In the genomic region with DNA sequence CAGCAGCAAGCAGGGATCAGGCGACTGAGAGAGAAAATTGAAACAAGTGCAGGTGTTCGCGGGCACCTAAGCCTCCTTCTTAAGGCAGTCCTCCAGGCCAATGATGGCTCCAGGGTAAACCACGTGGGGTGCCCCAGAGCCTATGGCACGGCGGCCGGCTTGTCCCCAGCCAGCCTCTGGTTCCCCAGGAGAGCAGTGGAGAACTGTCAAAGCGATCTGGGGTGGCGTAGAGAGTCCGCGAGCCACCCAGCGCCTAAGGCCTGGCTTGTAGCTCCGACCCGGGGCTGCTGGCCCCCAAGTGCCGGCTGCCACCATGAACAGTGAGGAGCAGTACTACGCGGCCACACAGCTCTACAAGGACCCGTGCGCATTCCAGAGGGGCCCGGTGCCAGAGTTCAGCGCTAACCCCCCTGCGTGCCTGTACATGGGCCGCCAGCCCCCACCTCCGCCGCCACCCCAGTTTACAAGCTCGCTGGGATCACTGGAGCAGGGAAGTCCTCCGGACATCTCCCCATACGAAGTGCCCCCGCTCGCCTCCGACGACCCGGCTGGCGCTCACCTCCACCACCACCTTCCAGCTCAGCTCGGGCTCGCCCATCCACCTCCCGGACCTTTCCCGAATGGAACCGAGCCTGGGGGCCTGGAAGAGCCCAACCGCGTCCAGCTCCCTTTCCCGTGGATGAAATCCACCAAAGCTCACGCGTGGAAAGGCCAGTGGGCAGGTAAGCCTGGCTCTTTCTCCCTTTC, we compare ENCODE assay signal across 8 mouse cellular contexts. TPM values are rescaled to one million over a fixed set of nuclear protein-coding genes. Genes with fewer than 3 reads are reported as not detected.
DNase-seq lines count a peak whose midpoint lies in the region; ATAC-seq lines count a peak whose summit lies in the region.

A gene (plus strand): TSS at position 34 of the 747 bp plus-strand sequence.

- H3K9me3 ChIP-seq in heart, embryonic 16.5 days (replicated peaks; ENCODE audit: control insufficient read depth, low read length), result no peaks in the 10 kb centered on the region
- H3K9me3 ChIP-seq in limb, embryonic 12.5 days, result no peaks in the 10 kb centered on the region

- no peak within 1 kb of the TSS for H3K9ac ChIP-seq in heart, embryonic 16.5 days (ENCODE audit: low read length)
- no peak within 1 kb of the TSS for H3K9ac ChIP-seq in limb, embryonic 12.5 days (replicated peaks)

- no peaks in the 10 kb centered on the region for H3K36me3 ChIP-seq in heart, embryonic 16.5 days (ENCODE audit: control insufficient read depth, insufficient read depth)
- no peaks in the 10 kb centered on the region for H3K36me3 ChIP-seq in limb, embryonic 12.5 days

- H3K4me1 ChIP-seq in heart, embryonic 16.5 days (ENCODE audit: control insufficient read depth, insufficient read depth, low read length), result no peaks in the 10 kb centered on the region
- H3K4me1 ChIP-seq in limb, embryonic 12.5 days (replicated peaks), result peaks cover 6% of the 10 kb centered on the region

- DNase-seq in heart, adult 9 months (ENCODE audit: low spot score in 2 of 2), result no peak
- DNase-seq in thymus, postnatal 4 days, result peak; percentile 16
- no peak for DNase-seq in thymus, postnatal 0 days (ENCODE audit: low spot score)
- no peak for DNase-seq in c-Kit-positive CD71-positive TER-119-positive erythroid progenitor cells, embryonic 14.5 days (ENCODE audit: low spot score)
- DNase-seq in kidney, adult 11 months, result no peak

- peak within 1 kb of the TSS; percentile 28 for H3K4me3 ChIP-seq in heart, embryonic 16.5 days (ENCODE audit: low read length)
- peak within 1 kb of the TSS; percentile 9; the same call in 1 of the 2 replicates for H3K4me3 ChIP-seq in limb, embryonic 12.5 days (replicated peaks)

- no peak; the same call in 1 of the 2 replicates for ATAC-seq in heart, embryonic 16.5 days (replicated peaks; ENCODE audit: extremely low read depth, insufficient read depth, low FRiP score)
- ATAC-seq in limb, embryonic 12.5 days (ENCODE audit: insufficient number of reproducible peaks, insufficient read depth, low FRiP score, low TSS enrichment, low read depth), result no peak
- ATAC-seq in cerebellum, adult (ENCODE audit: insufficient number of reproducible peaks, low FRiP score, low TSS enrichment), result no peak

- H3K4me2 ChIP-seq in heart, embryonic 16.5 days (ENCODE audit: low read depth, low read length), result peak within 1 kb of the TSS; percentile 44; the same call in 1 of the 2 replicates
- H3K4me2 ChIP-seq in limb, embryonic 12.5 days, result peak within 1 kb of the TSS; percentile 24; the same call in 1 of the 2 replicates

- peaks cover 91% of the 10 kb centered on the region for H3K27me3 ChIP-seq in heart, embryonic 16.5 days (ENCODE audit: control insufficient read depth, insufficient read depth, low read length)
- peaks cover 97% of the 10 kb centered on the region for H3K27me3 ChIP-seq in limb, embryonic 12.5 days

- no peak within 1 kb of the TSS for H3K27ac ChIP-seq in heart, embryonic 16.5 days (ENCODE audit: low read length)
- no peak within 1 kb of the TSS for H3K27ac ChIP-seq in limb, embryonic 12.5 days

- WGBS in heart, embryonic 16.5 days, result under 1% methylated on average over 44 of the region's 44 CpGs
- WGBS in limb, embryonic 12.5 days, result under 1% methylated on average over 44 of the region's 44 CpGs

RNA-seq across cellular contexts. Expression of the gene that starts here (rescaled TPM):
- polyA plus RNA-seq in heart, embryonic 16.5 days (2015; fragmentation: Nextera tagmentation; extraction: Ambion mirVana), result not detected in 2 replicates
- not detected in 2 replicates for polyA plus RNA-seq in thymus, postnatal 0 days (2015; fragmentation: Nextera tagmentation; extraction: Ambion mirVana)
- not detected in 2 replicates for polyA plus RNA-seq in limb, embryonic 12.5 days (2016; fragmentation: Nextera tagmentation; extraction: Ambion mirVana)
